Mouse (Mus musculus) spleen, postnatal 10 days (tissue): ENCODE results near the gene Prr7.

Experiments used
- DNase-seq, 2 experiments: peaks; one replicate each; pipeline ENCODE4 v3.0.0; 2021 to 2022; ENCODE audit warnings: low spot score in 2 of 2

The Prr7 gene

DNA sequence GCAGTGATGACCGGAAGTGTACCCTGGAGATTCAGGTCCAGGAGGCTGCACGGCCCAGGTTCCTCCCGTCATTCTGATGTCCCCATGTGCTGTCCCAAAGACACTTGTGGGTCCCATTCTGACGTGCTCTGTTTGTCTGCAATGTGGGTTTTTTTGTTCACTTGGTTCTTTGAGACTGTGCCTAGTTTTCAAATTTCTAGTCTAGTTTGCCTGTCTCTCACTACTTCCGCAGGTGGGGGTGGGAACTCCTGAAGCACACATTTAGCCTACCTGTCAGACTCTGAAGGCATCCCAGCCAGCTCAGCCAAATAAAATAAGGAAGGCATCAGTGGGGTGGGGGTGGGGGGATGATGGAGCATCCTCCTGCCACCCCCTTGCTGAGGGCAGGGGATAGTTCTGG is 15.9 kb upstream of the Prr7 start:
- DNase-seq = no peak

DNA sequence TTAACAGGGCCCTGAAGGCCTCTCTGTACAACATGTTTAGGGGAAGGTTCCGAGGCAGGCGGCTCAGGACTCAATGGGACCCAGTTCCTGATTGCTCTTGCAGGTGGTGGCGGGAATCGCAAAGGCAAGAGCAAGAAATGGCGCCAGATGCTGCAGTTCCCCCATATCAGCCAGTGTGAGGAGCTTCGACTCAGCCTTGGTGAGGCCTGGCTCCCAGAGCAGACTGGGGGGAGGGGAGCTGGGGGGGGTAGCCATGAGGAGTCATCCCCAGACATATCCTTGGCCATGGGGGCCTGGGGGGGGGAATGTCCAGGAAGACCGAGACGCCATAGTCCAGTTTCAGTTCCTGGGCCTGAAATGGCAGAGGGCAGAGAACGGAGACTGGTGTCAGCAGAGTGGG is 14.9 kb upstream of the Prr7 start:
- DNase-seq = no peak

GRCm38 (mm10) chr13:55449679-55450441 is 14.2 kb upstream of the Prr7 start:
- DNase-seq = peak in 1 of 2 experiments; percentile 70

DNA sequence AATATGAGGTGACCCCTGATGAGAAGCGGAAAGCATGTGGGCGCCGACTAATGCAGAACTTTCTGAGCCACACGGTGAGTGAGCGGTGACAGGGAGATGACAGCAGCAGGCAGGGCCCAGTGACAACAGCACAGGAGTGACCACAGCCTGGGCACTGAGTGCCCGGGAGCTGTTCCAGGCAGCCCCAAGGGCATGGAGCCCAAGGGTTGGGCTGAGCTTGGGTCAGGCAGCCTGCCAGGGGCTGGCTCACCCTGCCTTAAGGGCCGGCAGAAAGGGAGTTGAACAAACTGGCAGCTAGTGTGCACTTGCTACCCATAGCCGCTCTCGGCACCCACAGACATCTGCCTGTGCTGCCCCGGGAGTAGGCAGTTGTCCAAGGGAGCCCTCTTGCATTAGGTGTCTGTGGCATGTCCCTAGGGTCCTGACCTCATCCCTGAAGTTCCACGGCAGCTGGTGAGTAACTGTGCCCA is 13.5 kb upstream of the Prr7 start:
- DNase-seq = no peak

GRCm38 (mm10) chr13:55451296-55451695 is 12.8 kb upstream of the Prr7 start:
- no peak for DNase-seq

GRCm38 (mm10) chr13:55451785-55452549 is 12.1 kb upstream of the Prr7 start:
- no peak for DNase-seq

GRCm38 (mm10) chr13:55462965-55463364 is 1.1 kb upstream of the Prr7 start:
- DNase-seq = no peak

- DNase-seq = peak in 1 of 2 experiments; percentile 50
Measured at GRCm38 (mm10) chr13:55463399-55464026, 554 bp upstream of the Prr7 start.

DNA sequence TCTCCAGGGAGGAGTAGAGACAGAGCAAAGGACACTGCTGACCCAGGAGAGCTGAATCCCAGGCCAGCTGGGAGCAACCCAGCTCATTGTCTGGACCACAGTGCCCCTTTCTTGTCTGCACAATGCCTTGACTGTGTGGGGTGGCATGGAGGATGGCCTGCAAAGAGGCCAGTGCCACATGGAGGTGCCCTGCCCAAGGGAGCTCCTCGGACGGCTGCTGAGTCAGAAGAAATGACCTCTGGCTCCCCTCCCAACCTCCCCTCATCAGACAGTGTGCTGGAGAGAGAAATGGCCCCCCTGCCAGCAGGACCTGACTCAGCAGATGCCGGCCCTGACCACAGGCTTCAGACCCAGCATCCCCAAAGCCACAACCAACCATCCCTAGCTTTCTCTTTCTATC is 1.1 kb downstream of the Prr7 start:
- no peak for DNase-seq

DNA sequence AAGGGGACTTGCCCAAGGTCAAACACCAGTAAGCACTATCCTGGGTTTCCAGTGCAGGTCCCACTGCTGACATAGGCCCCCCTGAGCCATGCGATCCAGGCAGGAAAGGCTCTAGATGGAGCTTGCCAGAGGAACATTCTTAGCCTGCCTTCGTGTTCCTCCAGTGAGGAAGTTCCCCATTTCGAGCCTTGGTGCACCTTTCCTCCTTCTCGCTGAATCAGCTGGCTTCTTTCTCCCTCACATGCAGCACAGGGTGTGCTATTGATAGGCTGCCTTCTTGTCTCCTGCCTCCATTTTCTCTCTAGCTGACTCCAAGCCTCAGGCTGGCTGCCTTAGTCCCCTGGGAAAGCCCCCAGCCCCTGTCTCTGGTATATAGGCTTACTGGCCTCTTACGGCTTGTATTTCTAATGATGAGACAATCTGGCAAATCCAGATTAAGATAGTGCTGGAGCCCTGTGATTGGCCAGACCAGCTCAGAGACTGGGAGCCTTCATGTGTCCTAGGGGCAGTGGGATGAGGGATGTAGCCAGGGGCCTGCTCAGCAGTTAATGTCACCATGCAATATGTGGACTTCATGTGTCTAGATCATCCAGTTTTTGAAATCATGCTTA is 1.9 kb downstream of the Prr7 start:
- no peak for DNase-seq

DNA sequence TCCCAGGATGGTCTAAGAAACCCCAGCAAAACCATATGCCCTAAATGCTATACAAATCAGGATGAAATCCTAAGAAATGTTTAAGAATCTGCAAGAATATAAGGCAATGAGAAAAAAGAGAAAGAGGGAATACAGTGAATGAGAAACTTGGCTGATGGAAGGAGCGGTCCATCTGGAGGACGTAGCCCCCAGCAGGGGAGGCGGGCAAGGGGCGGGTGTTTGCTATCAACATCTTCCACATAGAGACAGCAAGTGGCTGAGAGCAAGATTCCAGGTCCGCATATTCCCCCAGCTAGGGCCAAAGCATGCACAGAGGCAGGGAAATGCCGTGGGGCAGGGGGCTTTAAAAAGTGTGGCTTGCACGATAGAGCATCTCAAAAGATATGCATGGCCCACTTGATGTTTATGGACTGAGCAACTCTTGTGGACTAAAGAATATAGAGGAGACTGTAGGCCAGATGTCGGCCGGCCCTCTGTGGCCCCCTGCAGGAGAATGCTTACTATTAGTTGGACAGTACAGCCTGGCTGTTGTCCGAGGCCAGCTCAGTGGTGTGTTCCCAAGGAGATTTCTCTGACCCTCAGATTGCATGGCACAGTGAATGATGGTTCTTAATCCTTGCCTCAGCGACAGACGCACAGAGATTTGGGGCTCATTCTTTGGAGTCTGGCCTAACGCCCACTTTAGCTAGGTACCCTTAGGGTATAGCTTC is 4.9 kb downstream of the Prr7 start:
- DNase-seq = peak in 1 of 2 experiments; percentile 62

DNA sequence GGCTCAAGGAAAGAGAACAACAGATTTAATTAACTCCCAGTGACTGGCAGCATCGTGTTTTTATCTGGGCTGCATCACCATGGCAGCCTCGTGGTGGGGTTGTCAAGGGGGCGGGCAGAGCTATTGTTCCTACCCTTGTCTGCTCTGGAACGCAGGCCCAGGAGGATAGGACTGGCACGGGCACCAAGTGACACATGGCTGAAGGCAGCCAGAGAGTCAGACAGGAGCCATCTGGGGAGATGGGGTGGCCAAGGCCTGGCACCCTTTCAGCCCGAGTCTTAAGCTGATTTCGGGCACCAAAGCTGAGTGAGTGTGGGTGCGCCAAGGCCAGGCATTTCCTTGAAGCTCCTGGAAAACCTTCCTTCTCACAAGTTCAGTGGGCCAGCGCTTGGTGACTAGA is 6.3 kb downstream of the Prr7 start:
- no peak for DNase-seq

DNA sequence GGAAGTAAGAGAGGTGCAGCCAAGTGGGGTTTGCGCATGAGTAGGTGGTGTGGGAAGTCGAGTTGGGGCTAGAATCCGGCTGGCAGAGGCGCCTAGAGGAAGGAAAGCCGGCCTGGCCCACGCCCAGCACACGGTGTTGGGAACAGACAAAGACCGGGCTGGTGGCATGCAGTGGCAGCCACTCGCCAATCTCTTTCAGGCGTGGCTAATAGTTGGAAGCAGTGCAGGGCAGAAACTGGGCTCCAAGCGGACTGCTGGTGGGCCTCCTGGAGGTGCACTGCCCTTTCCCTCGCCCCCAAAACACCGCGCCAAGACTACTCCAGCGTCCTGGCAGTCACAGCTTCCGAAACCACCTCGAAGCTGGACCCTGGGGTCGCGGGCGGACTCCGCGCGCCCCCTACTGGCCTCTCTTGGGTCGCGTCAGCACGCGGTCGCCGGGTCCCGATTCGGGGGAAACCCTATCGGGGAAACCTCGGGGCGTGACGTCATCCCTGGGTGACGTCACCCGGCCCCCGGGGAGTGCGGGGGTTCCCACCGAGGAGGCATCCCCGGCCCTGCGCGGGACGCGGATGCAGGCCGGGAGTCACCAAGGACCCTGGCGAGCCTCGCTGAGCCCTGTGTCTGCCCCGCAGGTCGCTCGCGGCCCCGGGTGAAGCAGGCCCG is 7.2 kb downstream of the Prr7 start:
- DNase-seq = peak; percentile 71 to 86

DNA sequence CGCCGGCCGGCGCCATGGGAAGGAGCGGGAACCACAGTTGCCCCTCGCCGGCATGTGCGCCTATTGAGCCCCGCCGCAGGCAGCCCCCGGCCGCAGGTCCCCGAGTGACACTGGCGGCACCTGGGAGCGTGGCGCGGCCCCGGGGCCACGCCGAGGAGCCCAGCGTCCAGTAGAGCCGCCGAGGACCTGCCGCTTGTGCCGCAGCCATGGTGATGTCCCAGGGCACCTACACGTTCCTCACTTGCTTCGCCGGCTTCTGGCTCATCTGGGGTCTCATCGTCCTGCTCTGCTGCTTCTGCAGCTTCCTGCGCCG is 7.7 kb downstream of the Prr7 start:
- peak in 1 of 2 experiments; percentile 45 for DNase-seq

- DNase-seq = peak; percentile 45 to 54
Measured at GRCm38 (mm10) chr13:55472132-55473022, 8.3 kb downstream of the Prr7 start.

GRCm38 (mm10) chr13:55473076-55473831 is 9.2 kb downstream of the Prr7 start:
- no peak for DNase-seq

- no peak for DNase-seq
Measured at GRCm38 (mm10) chr13:55473961-55474360, 9.9 kb downstream of the Prr7 start.

DNA sequence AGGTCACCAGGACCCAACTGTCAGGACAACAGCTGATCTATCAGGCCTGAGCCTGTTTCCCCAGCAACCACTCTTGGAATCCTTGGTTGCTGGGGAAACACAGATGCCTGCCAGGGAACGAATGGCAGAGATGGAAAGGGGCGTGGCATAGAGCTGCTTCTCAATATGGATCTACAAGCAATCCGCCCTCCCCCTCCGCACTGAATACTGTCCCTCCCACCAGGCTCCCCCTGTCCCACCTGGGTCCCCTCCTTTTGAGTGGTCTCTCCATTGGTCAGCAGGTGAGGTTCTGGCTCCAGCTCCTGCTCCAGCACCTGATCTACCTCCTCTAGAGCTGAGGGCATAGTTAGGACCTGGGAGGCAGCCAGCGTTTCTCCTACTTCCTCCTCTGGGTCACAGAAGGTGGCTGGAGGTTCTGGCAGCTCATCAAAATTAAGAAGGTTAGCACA is 10.6 kb downstream of the Prr7 start:
- no peak for DNase-seq

DNA sequence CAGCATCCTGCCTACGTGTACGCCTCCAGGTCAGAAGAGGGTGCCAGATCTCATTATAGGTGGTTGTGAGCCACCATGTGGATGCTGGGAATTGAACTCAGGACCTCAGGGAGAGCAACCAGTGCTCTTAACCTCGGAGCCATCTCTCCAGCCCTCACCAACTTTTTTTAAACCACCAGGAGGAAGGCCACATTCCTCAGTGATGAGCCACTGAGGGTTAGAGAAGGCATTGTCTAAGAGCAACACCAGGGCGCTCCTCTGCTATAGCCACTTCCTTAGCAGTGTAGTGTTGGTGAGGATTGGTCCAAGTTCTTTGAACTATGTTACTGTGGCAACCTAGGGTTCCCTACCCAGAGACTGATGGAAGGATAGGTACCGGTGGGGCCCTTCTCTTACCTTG is 11.7 kb downstream of the Prr7 start:
- no peak for DNase-seq
